Comparison of ENCODE assay signal across 26 mouse cellular contexts in genomic region chr13:55721516-55721915, GRCm38 (mm10). TPM values are rescaled to one million over a fixed set of nuclear protein-coding genes. Genes with fewer than 3 reads are reported as not detected.
A peak's percentile ranks its signal among the peaks of the same experiment; 100 is the strongest.
DNase-seq lines count a peak whose midpoint lies in the region; ATAC-seq lines count a peak whose summit lies in the region.
"Had no signal": no experiment of that assay in that cellular context is flagged by ENCODE, and none has a peak within 500 bp of the region (broad histone marks: within the 10 kb centered on the region; RNA-seq: fewer than 3 reads in every experiment).

No protein-coding gene starts in this region.

- no peak overlapping the region; the same call in 1 of the 2 replicates for H3K9ac ChIP-seq in hindbrain, embryonic 15.5 days
- H3K9ac ChIP-seq in hindbrain, embryonic 13.5 days = no peak overlapping the region
- no peak overlapping the region for H3K9ac ChIP-seq in neural tube, embryonic 15.5 days (replicated peaks)
- H3K9ac ChIP-seq: embryonic facial prominence, embryonic 15.5 days; hindbrain, embryonic 12.5 days; intestine, embryonic 15.5 days; liver, embryonic 15.5 days; lung, embryonic 15.5 days; midbrain, embryonic 15.5 days had no signal

- peaks cover 43% of the 10 kb centered on the region for H3K36me3 ChIP-seq in hindbrain, embryonic 15.5 days
- H3K36me3 ChIP-seq in hindbrain, embryonic 13.5 days = peaks cover 80% of the 10 kb centered on the region
- H3K36me3 ChIP-seq in neural tube, embryonic 15.5 days = peaks cover 62% of the 10 kb centered on the region

- H3K27me3 ChIP-seq in hindbrain, embryonic 15.5 days = no peaks in the 10 kb centered on the region
- H3K27me3 ChIP-seq in hindbrain, embryonic 13.5 days = no peaks in the 10 kb centered on the region
- H3K27me3 ChIP-seq in neural tube, embryonic 15.5 days (replicated peaks) = no peaks in the 10 kb centered on the region
- H3K27me3 ChIP-seq: embryonic facial prominence, embryonic 15.5 days; hindbrain, embryonic 12.5 days; intestine, embryonic 15.5 days; liver, embryonic 15.5 days; lung, embryonic 15.5 days; midbrain, embryonic 15.5 days had no signal

- WGBS in hindbrain, embryonic 15.5 days = 59% methylated on average over 8 of the region's 8 CpGs
- 69% methylated on average over 8 of the region's 8 CpGs for WGBS in hindbrain, embryonic 13.5 days
- 65% methylated on average over 8 of the region's 8 CpGs for WGBS in neural tube, embryonic 15.5 days

- no peak for DNase-seq in neural tube, embryonic 10.5 days (ENCODE audit: extremely low spot score, low spot score)
- DNase-seq in cerebellum, adult 9-11 months = peak; percentile 71
- no peak for DNase-seq in retina, embryonic 14.5 days (ENCODE audit: low spot score)
- no peak for DNase-seq in testis, postnatal 14 days (ENCODE audit: low spot score)
- DNase-seq: adrenal gland, postnatal 14 days; embryo, embryonic 11 days; gastrocnemius, postnatal 10 days; heart, postnatal 10 days; kidney, adult 9 months; kidney, postnatal 36 days; liver; lung, postnatal 36 days had no signal

- H3K27ac ChIP-seq in hindbrain, embryonic 15.5 days (replicated peaks) = no peak overlapping the region
- no peak overlapping the region for H3K27ac ChIP-seq in hindbrain, embryonic 13.5 days
- H3K27ac ChIP-seq in neural tube, embryonic 15.5 days (replicated peaks) = no peak overlapping the region
- H3K27ac ChIP-seq: embryonic facial prominence, embryonic 15.5 days; hindbrain, embryonic 12.5 days; intestine, embryonic 15.5 days; limb, embryonic 10.5 days; liver, embryonic 15.5 days; lung, embryonic 15.5 days; midbrain, embryonic 15.5 days; stomach, postnatal 0 days had no signal

- no peak overlapping the region for H3K4me2 ChIP-seq in hindbrain, embryonic 15.5 days
- no peak overlapping the region for H3K4me2 ChIP-seq in hindbrain, embryonic 13.5 days
- H3K4me2 ChIP-seq in neural tube, embryonic 15.5 days = no peak overlapping the region
- H3K4me2 ChIP-seq: embryonic facial prominence, embryonic 15.5 days; heart, embryonic 11.5 days; hindbrain, embryonic 12.5 days; intestine, embryonic 15.5 days; liver, embryonic 15.5 days; lung, embryonic 15.5 days; midbrain, embryonic 15.5 days had no signal

- ATAC-seq in hindbrain, embryonic 15.5 days (ENCODE audit: low FRiP score, low read depth) = peak; percentile 46; the same call in 1 of the 2 replicates
- ATAC-seq in hindbrain, embryonic 13.5 days (ENCODE audit: low FRiP score) = no peak
- 0 out of 2 replicates have a peak, but pooled peaks have one; percentile 13 for ATAC-seq in neural tube, embryonic 15.5 days (ENCODE audit: low FRiP score)
- ATAC-seq: CD4-positive, CD25-positive, alpha-beta regulatory T cell, adult 4 months; forebrain, embryonic 14.5 days; intestine, embryonic 15.5 days; midbrain, embryonic 15.5 days had no signal

- H3K9me3 ChIP-seq in hindbrain, embryonic 15.5 days = no peaks in the 10 kb centered on the region
- H3K9me3 ChIP-seq in hindbrain, embryonic 13.5 days = no peaks in the 10 kb centered on the region
- H3K9me3 ChIP-seq in neural tube, embryonic 15.5 days (replicated peaks) = no peaks in the 10 kb centered on the region
- H3K9me3 ChIP-seq: embryonic facial prominence, embryonic 15.5 days; hindbrain, embryonic 12.5 days; intestine, embryonic 15.5 days; limb, embryonic 10.5 days; liver, embryonic 15.5 days; lung, embryonic 15.5 days; midbrain, embryonic 15.5 days had no signal

- no peak overlapping the region for H3K4me3 ChIP-seq in hindbrain, embryonic 15.5 days
- no peak overlapping the region for H3K4me3 ChIP-seq in hindbrain, embryonic 13.5 days
- no peak overlapping the region for H3K4me3 ChIP-seq in neural tube, embryonic 15.5 days (replicated peaks)
- H3K4me3 ChIP-seq: embryonic facial prominence, embryonic 15.5 days; hindbrain, embryonic 12.5 days; intestine, embryonic 15.5 days; limb, embryonic 10.5 days; liver, embryonic 15.5 days; lung, embryonic 15.5 days; midbrain, embryonic 15.5 days had no signal

- peaks cover 18% of the 10 kb centered on the region for H3K4me1 ChIP-seq in hindbrain, embryonic 15.5 days (replicated peaks)
- H3K4me1 ChIP-seq in hindbrain, embryonic 13.5 days (replicated peaks) = peaks cover 26% of the 10 kb centered on the region
- H3K4me1 ChIP-seq in neural tube, embryonic 15.5 days = peaks cover 18% of the 10 kb centered on the region
- H3K4me1 ChIP-seq: embryonic facial prominence, embryonic 15.5 days; intestine, embryonic 15.5 days; lung, embryonic 15.5 days had no signal

RNA-seq across cellular contexts. Expression of gene Pcbd2, which starts 5.7 kb away (rescaled TPM):
- 22.5 and 27.3 TPM in 2 replicates for polyA plus RNA-seq in hindbrain, embryonic 15.5 days (2015; fragmentation: Nextera tagmentation; extraction: Ambion mirVana)
- 23.3 and 26.0 TPM in 2 replicates for polyA plus RNA-seq in hindbrain, embryonic 13.5 days (2015; fragmentation: Nextera tagmentation; extraction: Ambion mirVana)
- 21.7 and 34.8 TPM in 2 replicates for polyA plus RNA-seq in neural tube, embryonic 15.5 days (2015; fragmentation: Nextera tagmentation; extraction: Ambion mirVana)

RNA-seq across cellular contexts. Expression of gene Txndc15, which starts 7.1 kb away (rescaled TPM):
- polyA plus RNA-seq in hindbrain, embryonic 15.5 days (2015; fragmentation: Nextera tagmentation; extraction: Ambion mirVana) = 136 and 142 TPM in 2 replicates
- polyA plus RNA-seq in hindbrain, embryonic 13.5 days (2015; fragmentation: Nextera tagmentation; extraction: Ambion mirVana) = 141 and 142 TPM in 2 replicates
- polyA plus RNA-seq in neural tube, embryonic 15.5 days (2015; fragmentation: Nextera tagmentation; extraction: Ambion mirVana) = 140 and 149 TPM in 2 replicates

RNA-seq across cellular contexts. Expression of gene B230219D22Rik, which starts 28.6 kb away (rescaled TPM):
- polyA plus RNA-seq in hindbrain, embryonic 15.5 days (2015; fragmentation: Nextera tagmentation; extraction: Ambion mirVana) = 74.1 and 76.9 TPM in 2 replicates
- 67.5 and 70.8 TPM in 2 replicates for polyA plus RNA-seq in hindbrain, embryonic 13.5 days (2015; fragmentation: Nextera tagmentation; extraction: Ambion mirVana)
- 71.9 and 73.0 TPM in 2 replicates for polyA plus RNA-seq in neural tube, embryonic 15.5 days (2015; fragmentation: Nextera tagmentation; extraction: Ambion mirVana)
